Mouse (Mus musculus): ENCODE results near the gene Dyrk3. TPM values are rescaled to one million over a fixed set of nuclear protein-coding genes. Genes with fewer than 3 reads are reported as not detected.

Gene Dyrk3
- total RNA-seq, 1 experiment, result 18.6 TPM

DNA sequence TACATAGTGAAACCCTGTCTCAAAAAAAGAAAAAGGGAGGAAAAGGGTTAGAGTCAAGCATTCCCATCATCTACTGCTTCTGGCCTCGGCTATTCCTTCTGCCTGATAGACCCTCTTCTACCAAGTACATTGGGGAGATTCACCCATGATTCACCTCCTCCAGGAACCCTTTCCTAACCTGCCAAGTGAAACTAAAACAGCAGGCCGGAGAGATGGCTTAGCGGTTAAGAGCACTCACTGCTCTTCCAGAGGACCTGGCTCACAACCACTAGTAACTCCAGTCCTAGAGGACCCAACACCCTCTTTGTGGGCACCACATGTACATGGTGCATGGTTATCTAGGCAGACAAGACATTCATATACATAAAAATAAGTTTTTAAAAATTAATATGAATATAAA is 52.9 kb downstream of the Dyrk3 start:
- no peaks in the 10 kb centered on the region for H3K9me3 ChIP-seq (ENCODE audit: control insufficient read depth, insufficient read depth, low read depth, low read length)
- DNase-seq (ENCODE audit: low read depth, low spot score), result no peak
- 0 out of 4 replicates have a peak, but pooled peaks cover 0 to 2% of the 10 kb centered on the region in 2 experiments for H3K4me1 ChIP-seq (ENCODE audit: control insufficient read depth in 2 of 2, insufficient read depth in 2 of 2, low read length in 2 of 2, poor library complexity in 1 of 2)
- in situ Hi-C loops (cut with MboI; ENCODE audit: low sequenced_read_pairs in 2 of 2, unreplicated experiment in 2 of 2), result no loop called here
- H3K9ac ChIP-seq (ENCODE audit: insufficient read depth, low read depth, low read length, poor library complexity, severe bottlenecking), result no peak overlapping the region
- TF ChIP-seq CHD2 (IDR thresholded peaks at IDR 0.05; ENCODE audit: low read depth, low read length) (no peak), ZNF384 (IDR thresholded peaks at IDR 0.05; ENCODE audit: low read depth, low read length) (no peak), MAFK (IDR thresholded peaks at IDR 0.05; ENCODE audit: insufficient read depth, low read depth, low read length) (no peak), HCFC1 (IDR thresholded peaks at IDR 0.05; ENCODE audit: borderline replicate concordance, insufficient read depth, low read length) (no peak), ZC3H11A (IDR thresholded peaks at IDR 0.05; ENCODE audit: borderline replicate concordance, low read depth, low read length) (no peak)
- H3K27ac ChIP-seq (ENCODE audit: insufficient read depth, low read depth, low read length, poor library complexity, severe bottlenecking), result no peak overlapping the region
- H3K4me3 ChIP-seq (ENCODE audit: insufficient read depth in 1 of 2, low read depth in 1 of 2, low read length in 2 of 2, poor library complexity in 1 of 2, severe bottlenecking in 1 of 2), result no peak overlapping the region
- H3K36me3 ChIP-seq (ENCODE audit: control insufficient read depth, insufficient read depth, low read length, poor library complexity, severe bottlenecking), result no peaks in the 10 kb centered on the region

DNA sequence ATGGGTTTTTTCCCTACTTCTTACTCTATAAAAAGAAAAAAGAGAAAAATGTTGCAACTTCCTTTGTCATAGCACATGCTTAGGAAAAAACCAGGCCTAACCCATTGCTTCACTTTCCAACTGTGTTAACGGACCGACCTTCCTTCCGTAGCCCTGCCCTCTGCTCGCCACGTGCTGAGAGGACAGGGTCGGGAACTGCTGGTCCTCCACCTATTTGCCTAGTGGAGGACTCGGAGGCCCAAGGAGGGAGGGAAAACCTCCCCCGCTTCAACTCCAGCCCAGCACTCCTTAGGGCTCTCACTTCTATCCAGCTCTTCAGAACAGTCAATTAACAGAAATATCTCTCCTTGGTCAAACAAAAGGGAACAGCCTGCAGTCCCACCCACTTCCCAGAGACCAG is 53.9 kb downstream of the Dyrk3 start:
- no peak overlapping the region for H3K27ac ChIP-seq (ENCODE audit: insufficient read depth, low read depth, low read length, poor library complexity, severe bottlenecking)
- no peaks in the 10 kb centered on the region for H3K36me3 ChIP-seq (ENCODE audit: control insufficient read depth, insufficient read depth, low read length, poor library complexity, severe bottlenecking)
- H3K9me3 ChIP-seq (ENCODE audit: control insufficient read depth, insufficient read depth, low read depth, low read length), result no peaks in the 10 kb centered on the region
- 0 out of 4 replicates have a peak, but pooled peaks cover 0 to 2% of the 10 kb centered on the region in 2 experiments for H3K4me1 ChIP-seq (ENCODE audit: control insufficient read depth in 2 of 2, insufficient read depth in 2 of 2, low read length in 2 of 2, poor library complexity in 1 of 2)
- TF ChIP-seq CHD2 (IDR thresholded peaks at IDR 0.05; ENCODE audit: low read depth, low read length), result no peak
- no peak for TF ChIP-seq ZNF384 (IDR thresholded peaks at IDR 0.05; ENCODE audit: low read depth, low read length)
- no peak for TF ChIP-seq HCFC1 (IDR thresholded peaks at IDR 0.05; ENCODE audit: borderline replicate concordance, insufficient read depth, low read length)
- no peak for DNase-seq (ENCODE audit: low read depth, low spot score)
- in situ Hi-C loops (cut with MboI; ENCODE audit: low sequenced_read_pairs in 2 of 2, unreplicated experiment in 2 of 2), result no loop called here
- no peak overlapping the region for H3K4me3 ChIP-seq (ENCODE audit: insufficient read depth in 1 of 2, low read depth in 1 of 2, low read length in 2 of 2, poor library complexity in 1 of 2, severe bottlenecking in 1 of 2)
- no peak overlapping the region for H3K9ac ChIP-seq (ENCODE audit: insufficient read depth, low read depth, low read length, poor library complexity, severe bottlenecking)

DNA sequence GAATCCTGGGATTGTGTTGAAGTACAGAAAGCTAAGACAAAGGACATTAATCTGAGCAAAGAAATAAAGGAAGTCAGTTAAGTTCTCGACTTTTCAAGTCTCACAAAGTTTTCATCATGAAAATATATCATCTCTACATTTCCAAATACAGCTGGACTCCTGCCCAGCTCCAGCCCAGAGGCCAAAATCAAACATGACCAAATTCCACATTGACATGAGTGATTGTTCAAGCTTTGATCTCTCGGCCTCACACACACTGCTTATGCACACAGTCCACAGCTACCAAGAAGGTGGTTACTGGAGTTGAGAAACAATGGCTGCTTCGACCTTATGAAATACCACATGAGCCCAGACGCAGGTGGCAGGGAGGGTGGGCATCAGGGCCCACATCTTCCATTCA is 54.5 kb downstream of the Dyrk3 start:
- Histone ChIP-seq H3K27ac (ENCODE audit: insufficient read depth, low read depth, low read length, poor library complexity, severe bottlenecking) (no peak overlapping the region), H3K4me1 (ENCODE audit: control insufficient read depth in 2 of 2, insufficient read depth in 2 of 2, low read length in 2 of 2, poor library complexity in 1 of 2) (0 out of 4 replicates have a peak, but pooled peaks cover 2% of the 10 kb centered on the region in 2 experiments), H3K36me3 (ENCODE audit: control insufficient read depth, insufficient read depth, low read length, poor library complexity, severe bottlenecking) (no peaks in the 10 kb centered on the region), H3K9ac (ENCODE audit: insufficient read depth, low read depth, low read length, poor library complexity, severe bottlenecking) (no peak overlapping the region), H3K9me3 (ENCODE audit: control insufficient read depth, insufficient read depth, low read depth, low read length) (no peaks in the 10 kb centered on the region), H3K4me3 (ENCODE audit: insufficient read depth in 1 of 2, low read depth in 1 of 2, low read length in 2 of 2, poor library complexity in 1 of 2, severe bottlenecking in 1 of 2) (no peak overlapping the region)
- TF ChIP-seq CHD2 (IDR thresholded peaks at IDR 0.05; ENCODE audit: low read depth, low read length), result no peak
- no peak for TF ChIP-seq MAFK (IDR thresholded peaks at IDR 0.05; ENCODE audit: insufficient read depth, low read depth, low read length)
- TF ChIP-seq ZC3H11A (IDR thresholded peaks at IDR 0.05; ENCODE audit: borderline replicate concordance, low read depth, low read length), result no peak
- no peak for TF ChIP-seq ZNF384 (IDR thresholded peaks at IDR 0.05; ENCODE audit: low read depth, low read length)
- no peak for TF ChIP-seq HCFC1 (IDR thresholded peaks at IDR 0.05; ENCODE audit: borderline replicate concordance, insufficient read depth, low read length)
- in situ Hi-C loops (cut with MboI; ENCODE audit: low sequenced_read_pairs in 2 of 2, unreplicated experiment in 2 of 2), result no loop called here
- no peak for DNase-seq (ENCODE audit: low read depth, low spot score)

DNA sequence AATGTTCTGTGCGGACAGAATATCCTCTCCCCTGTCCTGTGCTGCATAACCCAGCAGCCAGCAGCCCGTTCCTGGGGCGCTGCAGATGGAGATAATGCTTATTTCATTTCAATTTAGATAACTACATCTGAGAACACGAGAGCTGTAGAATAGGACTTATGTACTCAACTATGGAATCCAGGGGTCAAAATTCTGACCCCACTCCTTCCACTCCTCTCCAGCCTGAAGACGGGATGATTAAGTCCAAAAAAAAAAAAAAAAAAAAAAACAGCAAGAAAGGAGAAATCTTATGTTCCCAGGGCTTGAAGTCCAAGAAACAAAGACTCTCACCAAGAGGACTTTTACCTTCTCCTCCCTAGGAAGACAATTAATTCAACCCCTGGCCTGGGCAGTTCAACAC is 55.0 kb downstream of the Dyrk3 start:
- no peak overlapping the region for H3K27ac ChIP-seq (ENCODE audit: insufficient read depth, low read depth, low read length, poor library complexity, severe bottlenecking)
- no peak overlapping the region for H3K9ac ChIP-seq (ENCODE audit: insufficient read depth, low read depth, low read length, poor library complexity, severe bottlenecking)
- DNase-seq (ENCODE audit: low read depth, low spot score), result no peak
- H3K4me3 ChIP-seq (ENCODE audit: insufficient read depth in 1 of 2, low read depth in 1 of 2, low read length in 2 of 2, poor library complexity in 1 of 2, severe bottlenecking in 1 of 2), result no peak overlapping the region
- in situ Hi-C loops (cut with MboI; ENCODE audit: low sequenced_read_pairs in 2 of 2, unreplicated experiment in 2 of 2), result no loop called here
- TF ChIP-seq ZNF384 (IDR thresholded peaks at IDR 0.05; ENCODE audit: low read depth, low read length) (no peak), MAFK (IDR thresholded peaks at IDR 0.05; ENCODE audit: insufficient read depth, low read depth, low read length) (no peak), ZC3H11A (IDR thresholded peaks at IDR 0.05; ENCODE audit: borderline replicate concordance, low read depth, low read length) (no peak), CHD2 (IDR thresholded peaks at IDR 0.05; ENCODE audit: low read depth, low read length) (no peak), HCFC1 (IDR thresholded peaks at IDR 0.05; ENCODE audit: borderline replicate concordance, insufficient read depth, low read length) (no peak)
- H3K4me1 ChIP-seq (ENCODE audit: control insufficient read depth in 2 of 2, insufficient read depth in 2 of 2, low read length in 2 of 2, poor library complexity in 1 of 2), result 0 out of 4 replicates have a peak, but pooled peaks cover 2% of the 10 kb centered on the region in 2 experiments
- no peaks in the 10 kb centered on the region for H3K9me3 ChIP-seq (ENCODE audit: control insufficient read depth, insufficient read depth, low read depth, low read length)
- no peaks in the 10 kb centered on the region for H3K36me3 ChIP-seq (ENCODE audit: control insufficient read depth, insufficient read depth, low read length, poor library complexity, severe bottlenecking)

DNA sequence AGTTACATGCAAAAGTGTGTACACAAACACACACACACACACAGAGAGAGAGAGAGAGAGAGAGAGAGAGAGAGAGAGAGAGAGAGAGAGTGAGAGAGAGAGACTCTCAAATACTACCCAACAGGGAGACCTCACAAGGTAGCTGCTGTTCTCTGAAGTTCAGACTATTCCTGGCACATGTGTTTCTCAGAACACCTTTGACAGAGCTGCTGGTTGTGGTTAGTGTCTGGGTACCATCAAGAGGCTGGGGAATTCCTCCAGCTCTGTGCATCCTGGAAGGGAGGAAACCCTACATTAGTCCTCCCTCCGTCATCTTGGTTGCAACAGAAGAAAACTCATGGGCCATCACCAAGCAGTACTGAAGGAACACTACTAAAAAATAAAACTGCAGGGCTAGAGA is 57.5 kb downstream of the Dyrk3 start:
- TF ChIP-seq HCFC1 (IDR thresholded peaks at IDR 0.05; ENCODE audit: borderline replicate concordance, insufficient read depth, low read length), result no peak
- no peak for TF ChIP-seq ZNF384 (IDR thresholded peaks at IDR 0.05; ENCODE audit: low read depth, low read length)
- TF ChIP-seq ZC3H11A (IDR thresholded peaks at IDR 0.05; ENCODE audit: borderline replicate concordance, low read depth, low read length), result no peak
- TF ChIP-seq MAFK (IDR thresholded peaks at IDR 0.05; ENCODE audit: insufficient read depth, low read depth, low read length), result no peak
- TF ChIP-seq CHD2 (IDR thresholded peaks at IDR 0.05; ENCODE audit: low read depth, low read length), result no peak
- no peak overlapping the region for H3K9ac ChIP-seq (ENCODE audit: insufficient read depth, low read depth, low read length, poor library complexity, severe bottlenecking)
- H3K27ac ChIP-seq (ENCODE audit: insufficient read depth, low read depth, low read length, poor library complexity, severe bottlenecking), result no peak overlapping the region
- 0 out of 4 replicates have a peak, but pooled peaks cover 2% of the 10 kb centered on the region in 2 experiments for H3K4me1 ChIP-seq (ENCODE audit: control insufficient read depth in 2 of 2, insufficient read depth in 2 of 2, low read length in 2 of 2, poor library complexity in 1 of 2)
- DNase-seq (ENCODE audit: low read depth, low spot score), result no peak
- no peaks in the 10 kb centered on the region for H3K36me3 ChIP-seq (ENCODE audit: control insufficient read depth, insufficient read depth, low read length, poor library complexity, severe bottlenecking)
- H3K4me3 ChIP-seq (ENCODE audit: insufficient read depth in 1 of 2, low read depth in 1 of 2, low read length in 2 of 2, poor library complexity in 1 of 2, severe bottlenecking in 1 of 2), result no peak overlapping the region
- H3K9me3 ChIP-seq (ENCODE audit: control insufficient read depth, insufficient read depth, low read depth, low read length), result no peaks in the 10 kb centered on the region
- in situ Hi-C loops (cut with MboI; ENCODE audit: low sequenced_read_pairs in 2 of 2, unreplicated experiment in 2 of 2), result no loop called here

Data from ES-E14 (cell line).